Mouse (Mus musculus) ES-Bruce4 (cell line): ENCODE measurements around the gene Kif1b. TPM values are rescaled to one million over a fixed set of nuclear protein-coding genes. Genes with fewer than 3 reads are reported as not detected.

Experiments used
- H3K27ac ChIP-seq: 2 replicates; pipeline ENCODE4 v1.5.1; 2012; ENCODE audit warnings: low read length, inconsistent platforms; ENCODE audit not compliant: insufficient read depth
- H3K27me3 ChIP-seq: 2 replicates; pipeline ENCODE4 v1.6.1; 2012; ENCODE audit warnings: mild to moderate bottlenecking, low read length, inconsistent platforms; ENCODE audit not compliant: control insufficient read depth, poor library complexity, insufficient read depth, severe bottlenecking
- H3K36me3 ChIP-seq: 2 replicates; pipeline ENCODE4 v1.6.1; 2012; ENCODE audit warnings: inconsistent platforms, mild to moderate bottlenecking, low read length, moderate library complexity; ENCODE audit not compliant: control insufficient read depth, poor library complexity, insufficient read depth, severe bottlenecking
- H3K4me1 ChIP-seq: one replicate; pipeline ENCODE4 v1.8.1; 2011; ENCODE audit warnings: low read length; ENCODE audit not compliant: control insufficient read depth, insufficient read depth
- H3K4me3 ChIP-seq: 2 replicates; pipeline ENCODE4 v1.5.1; 2011; ENCODE audit warnings: low read depth, mild to moderate bottlenecking, low read length
- H3K9ac ChIP-seq: 2 replicates; pipeline ENCODE4 v1.6.1; 2012; ENCODE audit warnings: low read depth, mild to moderate bottlenecking, inconsistent platforms; ENCODE audit not compliant: poor library complexity, severe bottlenecking
- H3K9me3 ChIP-seq: replicated peaks from 2 replicates; pipeline ENCODE4 v1.6.1; 2012; ENCODE audit warnings: mild to moderate bottlenecking, low read length, inconsistent platforms; ENCODE audit not compliant: control insufficient read depth, poor library complexity, insufficient read depth, severe bottlenecking
- CTCF ChIP-seq: IDR thresholded peaks from one replicate; pipeline ENCODE4 v1.8.1; 2011; ENCODE audit warnings: low read depth, low read length
- EP300 ChIP-seq: IDR thresholded peaks from 2 replicates; pipeline ENCODE4 v1.6.1; 2011; ENCODE audit warnings: low read depth, low read length; ENCODE audit not compliant: insufficient read depth
- POLR2A ChIP-seq: IDR thresholded peaks from one replicate; pipeline ENCODE4 v1.8.1; 2011; ENCODE audit warnings: low read length; ENCODE audit not compliant: insufficient read depth
- polyA plus RNA-seq: library from polyadenylated mRNA; stranded (reverse); fragments of >200 nt; gene quantifications from 2 replicates; pipeline ENCODE4 v1.2.4, GENCODE M21; 2011; ENCODE audit warnings: low read depth; ENCODE audit not compliant: missing spikeins, insufficient read depth, insufficient read length

The Kif1b gene
- polyA plus RNA-seq, 1 experiment: 40.0 TPM

- Histone ChIP-seq H3K27ac (no peak overlapping the region), H3K4me1 (peaks cover 1% of the 10 kb centered on the region), H3K27me3 (no peaks in the 10 kb centered on the region), H3K4me3 (no peak overlapping the region), H3K9ac (no peak overlapping the region), H3K9me3 (no peaks in the 10 kb centered on the region), H3K36me3 (peaks cover 44% of the 10 kb centered on the region)
- no peak for TF ChIP-seq POLR2A
- TF ChIP-seq CTCF: no peak
- no peak for TF ChIP-seq EP300
Observed at GRCm38 (mm10) chr4:149332726-149333125, 25.2 kb upstream of the Kif1b start.

GRCm38 (mm10) chr4:149330495-149330894, 23.0 kb upstream of the Kif1b start:
- TF ChIP-seq POLR2A (no peak), CTCF (peak; percentile 60), EP300 (no peak)
- Histone ChIP-seq H3K4me3 (no peak overlapping the region), H3K9me3 (no peaks in the 10 kb centered on the region), H3K9ac (no peak overlapping the region), H3K27ac (no peak overlapping the region), H3K4me1 (peaks cover 1% of the 10 kb centered on the region), H3K36me3 (peaks cover 37% of the 10 kb centered on the region), H3K27me3 (no peaks in the 10 kb centered on the region)

GRCm38 (mm10) chr4:149328735-149329134, 21.2 kb upstream of the Kif1b start:
- Histone ChIP-seq H3K4me1 (peaks cover 1% of the 10 kb centered on the region), H3K27ac (no peak overlapping the region), H3K9ac (no peak overlapping the region), H3K9me3 (no peaks in the 10 kb centered on the region), H3K4me3 (no peak overlapping the region), H3K36me3 (peaks cover 26% of the 10 kb centered on the region), H3K27me3 (no peaks in the 10 kb centered on the region)
- no peak for TF ChIP-seq EP300
- TF ChIP-seq CTCF: no peak
- no peak for TF ChIP-seq POLR2A

GRCm38 (mm10) chr4:149327281-149327680, 19.8 kb upstream of the Kif1b start:
- Histone ChIP-seq H3K4me1 (peaks cover 1% of the 10 kb centered on the region), H3K27me3 (no peaks in the 10 kb centered on the region), H3K27ac (no peak overlapping the region), H3K4me3 (no peak overlapping the region), H3K9ac (no peak overlapping the region), H3K36me3 (peaks cover 23% of the 10 kb centered on the region), H3K9me3 (no peaks in the 10 kb centered on the region)
- TF ChIP-seq CTCF: no peak
- no peak for TF ChIP-seq POLR2A
- TF ChIP-seq EP300: no peak

- TF ChIP-seq CTCF: peak; percentile 12
- no peak for TF ChIP-seq POLR2A
- no peak overlapping the region for H3K4me3 ChIP-seq
- H3K27ac ChIP-seq: no peak overlapping the region
- H3K9ac ChIP-seq: no peak overlapping the region
- H3K27me3 ChIP-seq: no peaks in the 10 kb centered on the region
- H3K9me3 ChIP-seq: no peaks in the 10 kb centered on the region
- H3K4me1 ChIP-seq: no peaks in the 10 kb centered on the region
- H3K36me3 ChIP-seq: peaks cover 16% of the 10 kb centered on the region
Observed at GRCm38 (mm10) chr4:149325411-149326162, 18.1 kb upstream of the Kif1b start.

GRCm38 (mm10) chr4:149323730-149324129, 16.2 kb upstream of the Kif1b start:
- Histone ChIP-seq H3K4me1 (no peaks in the 10 kb centered on the region), H3K27me3 (no peaks in the 10 kb centered on the region), H3K27ac (no peak overlapping the region), H3K9ac (no peak overlapping the region), H3K9me3 (no peaks in the 10 kb centered on the region), H3K4me3 (no peak overlapping the region), H3K36me3 (peaks cover 6% of the 10 kb centered on the region)
- TF ChIP-seq POLR2A (no peak), EP300 (no peak), CTCF (no peak)
